Mouse (Mus musculus) brain, embryonic 14.5 days (tissue): ENCODE data around the gene Fam170b.

Source experiments
- CTCF ChIP-seq: fragments of 200-500 bp; IDR thresholded peaks from 2 replicates; pipeline ENCODE4 v1.5.1; 2012; ENCODE audit warnings: inconsistent platforms, mild to moderate bottlenecking, moderate library complexity, borderline replicate concordance; ENCODE audit not compliant: insufficient read depth, insufficient read length; ENCODE audit errors: extremely low read depth
- POLR2A ChIP-seq: fragments of 200-500 bp; IDR thresholded peaks from 2 replicates; pipeline ENCODE4 v1.6.1; 2012; ENCODE audit warnings: mild to moderate bottlenecking, inconsistent platforms, borderline replicate concordance; ENCODE audit not compliant: poor library complexity, insufficient read depth, insufficient read length, severe bottlenecking; ENCODE audit errors: extremely low read depth

- TF ChIP-seq CTCF (no peak), POLR2A (no peak)
Measured at GRCm38 (mm10) chr14:32822812-32823211, 10.9 kb upstream of the Fam170b start.
